Mouse (Mus musculus) hindbrain, embryonic 14.5 days (tissue): ENCODE results near the gene Apbb2. TPM values are rescaled to one million over a fixed set of nuclear protein-coding genes. Genes with fewer than 3 reads are reported as not detected.
A peak's percentile ranks its signal among the peaks of the same experiment; 100 is the strongest.

ENCODE experiments used
- ATAC-seq: fragments of 200-750 bp; cut with Nextera tagmentation; 2 replicates; pipeline ENCODE4 v1.8.0; 2017; ENCODE audit warnings: moderate number of reproducible peaks, mild to moderate bottlenecking, moderate TSS enrichment, moderate library complexity; ENCODE audit not compliant: low FRiP score
- DNase-seq: peaks from one replicate; pipeline ENCODE4 v3.0.0-alpha.2; 2015; ENCODE audit warnings: low spot score
- H3K27ac ChIP-seq: fragments of 300-500 bp; sonication (generic); 2 replicates; pipeline ENCODE4 v1.5.1; 2014; ENCODE audit warnings: mild to moderate bottlenecking, moderate library complexity
- H3K27me3 ChIP-seq: fragments of 300-500 bp; sonication (generic); 2 replicates; pipeline ENCODE4 v1.6.1; 2014; ENCODE audit warnings: mild to moderate bottlenecking, low read length, mixed read lengths; ENCODE audit not compliant: control insufficient read depth, insufficient read depth
- H3K36me3 ChIP-seq: fragments of 300-500 bp; sonication (generic); replicated peaks from 2 replicates; pipeline ENCODE4 v1.6.1; 2014; ENCODE audit not compliant: control insufficient read depth, insufficient read depth
- H3K4me1 ChIP-seq: fragments of 300-500 bp; sonication (generic); replicated peaks from 2 replicates; pipeline ENCODE4 v1.6.1; 2014; ENCODE audit warnings: antibody characterized with exemption, low read length, mixed read lengths; ENCODE audit not compliant: control insufficient read depth, insufficient read depth
- H3K4me2 ChIP-seq: fragments of 300-500 bp; sonication (generic); replicated peaks from 2 replicates; pipeline ENCODE4 v1.6.1; 2014; ENCODE audit warnings: mild to moderate bottlenecking, moderate library complexity
- H3K4me3 ChIP-seq: fragments of 300-500 bp; sonication (generic); replicated peaks from 2 replicates; pipeline ENCODE4 v1.5.1; 2014; ENCODE audit warnings: mild to moderate bottlenecking, low read length
- H3K9ac ChIP-seq: fragments of 300-500 bp; sonication (generic); 2 replicates; pipeline ENCODE4 v1.6.1; 2014
- H3K9me3 ChIP-seq: fragments of 300-500 bp; sonication (generic); 2 replicates; pipeline ENCODE4 v1.6.1; 2016; ENCODE audit warnings: low read length; ENCODE audit not compliant: control insufficient read depth
- WGBS: fragments of 180-500 bp; shearing (Covaris S2); extraction: QIAGEN DNeasy Blood & Tissue Kit; methylation state at CpG from one replicate; pipeline ENCODE4 v1.1.7; 2014; 5-methylcytosine and 5-hydroxymethylcytosine counted together
- polyA plus RNA-seq: library from polyadenylated mRNA; unstranded; fragments of >200 nt; fragmentation: Nextera tagmentation; extraction: Ambion mirVana; gene quantifications from 2 replicates; pipeline ENCODE4 v1.2.1, GENCODE M21; 2014

Apbb2 gene
- polyA plus RNA-seq, 1 experiment from 2014 or later: 113 TPM

- WGBS: 93% methylated on average over 7 of the region's 7 CpGs
- 0 out of 2 replicates have a peak, but pooled peaks cover 5% of the 10 kb centered on the region for H3K36me3 ChIP-seq
Observed at GRCm38 (mm10) chr5:66445497-66445896, 173.1 kb downstream of the Apbb2 start.

GRCm38 (mm10) chr5:66442260-66442659, 176.3 kb downstream of the Apbb2 start:
- Histone ChIP-seq H3K4me1 (peaks cover 10% of the 10 kb centered on the region; the same call in 1 of the 2 replicates), H3K27ac (no peak overlapping the region), H3K4me2 (no peak overlapping the region), H3K9ac (no peak overlapping the region), H3K36me3 (no peaks in the 10 kb centered on the region), H3K9me3 (no peaks in the 10 kb centered on the region), H3K4me3 (no peak overlapping the region), H3K27me3 (no peaks in the 10 kb centered on the region)
- DNase-seq (no peak), ATAC-seq (no peak)
- 70% methylated on average over 7 of the region's 7 CpGs for WGBS

More at GRCm38 (mm10) chr5:66445497-66445896, 173.1 kb downstream of the Apbb2 start:
- no peak overlapping the region for H3K27ac ChIP-seq
- H3K4me1 ChIP-seq: peaks cover 10% of the 10 kb centered on the region; the same call in 1 of the 2 replicates
- DNase-seq: no peak
- H3K4me3 ChIP-seq: no peak overlapping the region
- H3K4me2 ChIP-seq: no peak overlapping the region
- H3K9ac ChIP-seq: no peak overlapping the region
- H3K27me3 ChIP-seq: no peaks in the 10 kb centered on the region
- no peak for ATAC-seq
- H3K9me3 ChIP-seq: no peaks in the 10 kb centered on the region

GRCm38 (mm10) chr5:66436791-66437246, 181.8 kb downstream of the Apbb2 start:
- Histone ChIP-seq H3K27ac (no peak overlapping the region), H3K4me1 (no peaks in the 10 kb centered on the region), H3K4me3 (no peak overlapping the region), H3K4me2 (no peak overlapping the region), H3K9ac (no peak overlapping the region), H3K9me3 (no peaks in the 10 kb centered on the region), H3K36me3 (no peaks in the 10 kb centered on the region), H3K27me3 (no peaks in the 10 kb centered on the region)
- WGBS: 88% methylated on average over 2 of the region's 2 CpGs
- DNase-seq (no peak), ATAC-seq (peak; percentile 17; the same call in 1 of the 2 replicates)

- WGBS: 93% methylated on average over 4 of the region's 4 CpGs
- H3K9ac ChIP-seq: no peak overlapping the region
- no peak overlapping the region for H3K4me3 ChIP-seq
- no peak overlapping the region for H3K27ac ChIP-seq
- no peaks in the 10 kb centered on the region for H3K27me3 ChIP-seq
- no peaks in the 10 kb centered on the region for H3K36me3 ChIP-seq
- ATAC-seq (no peak), DNase-seq (no peak)
- H3K4me1 ChIP-seq: no peaks in the 10 kb centered on the region
- H3K4me2 ChIP-seq: no peak overlapping the region
- H3K9me3 ChIP-seq: no peaks in the 10 kb centered on the region
Observed at GRCm38 (mm10) chr5:66435158-66435557, 183.4 kb downstream of the Apbb2 start.

GRCm38 (mm10) chr5:66429076-66429475, 189.5 kb downstream of the Apbb2 start:
- Histone ChIP-seq H3K27ac (no peak overlapping the region), H3K4me3 (no peak overlapping the region), H3K27me3 (no peaks in the 10 kb centered on the region), H3K4me1 (peaks cover 5% of the 10 kb centered on the region; the same call in 1 of the 2 replicates), H3K36me3 (no peaks in the 10 kb centered on the region), H3K9ac (no peak overlapping the region), H3K9me3 (no peaks in the 10 kb centered on the region), H3K4me2 (no peak overlapping the region)
- no peak for DNase-seq
- ATAC-seq: no peak
- WGBS: 91% methylated on average over 2 of the region's 2 CpGs

GRCm38 (mm10) chr5:66428071-66428470, 190.5 kb downstream of the Apbb2 start:
- Histone ChIP-seq H3K9ac (no peak overlapping the region), H3K4me2 (no peak overlapping the region), H3K36me3 (no peaks in the 10 kb centered on the region), H3K4me3 (no peak overlapping the region), H3K4me1 (peaks cover 5% of the 10 kb centered on the region; the same call in 1 of the 2 replicates), H3K27ac (no peak overlapping the region; the same call in 1 of the 2 replicates), H3K27me3 (no peaks in the 10 kb centered on the region), H3K9me3 (no peaks in the 10 kb centered on the region)
- DNase-seq (no peak), ATAC-seq (0 out of 2 replicates have a peak, but pooled peaks have one; percentile 32)

GRCm38 (mm10) chr5:66423909-66424308, 194.7 kb downstream of the Apbb2 start:
- H3K27me3 ChIP-seq: no peaks in the 10 kb centered on the region
- no peak overlapping the region for H3K9ac ChIP-seq
- peak; percentile 61 for DNase-seq
- ATAC-seq: no peak
- 76% methylated on average over 4 of the region's 4 CpGs for WGBS
- peaks cover 5% of the 10 kb centered on the region; the same call in 1 of the 2 replicates for H3K4me1 ChIP-seq
- no peak overlapping the region for H3K4me2 ChIP-seq
- H3K4me3 ChIP-seq: no peak overlapping the region
- H3K27ac ChIP-seq: no peak overlapping the region
- no peaks in the 10 kb centered on the region for H3K9me3 ChIP-seq
- H3K36me3 ChIP-seq: no peaks in the 10 kb centered on the region

- Histone ChIP-seq H3K27ac (no peak overlapping the region), H3K36me3 (no peaks in the 10 kb centered on the region), H3K9ac (no peak overlapping the region), H3K27me3 (no peaks in the 10 kb centered on the region), H3K4me2 (no peak overlapping the region), H3K9me3 (no peaks in the 10 kb centered on the region), H3K4me3 (no peak overlapping the region), H3K4me1 (peaks cover 5% of the 10 kb centered on the region; the same call in 1 of the 2 replicates)
- DNase-seq (no peak), ATAC-seq (no peak)
- WGBS: 89% methylated on average over 4 of the region's 4 CpGs
Observed at GRCm38 (mm10) chr5:66423466-66423865, 195.1 kb downstream of the Apbb2 start.

- ATAC-seq (no peak), DNase-seq (no peak)
- H3K9me3 ChIP-seq: no peaks in the 10 kb centered on the region
- H3K4me3 ChIP-seq: no peak overlapping the region
- H3K27me3 ChIP-seq: no peaks in the 10 kb centered on the region
- H3K9ac ChIP-seq: no peak overlapping the region
- H3K27ac ChIP-seq: no peak overlapping the region
- WGBS: 89% methylated on average over 4 of the region's 4 CpGs
- H3K4me2 ChIP-seq: no peak overlapping the region
- H3K36me3 ChIP-seq: no peaks in the 10 kb centered on the region
- peaks cover 10% of the 10 kb centered on the region for H3K4me1 ChIP-seq
Observed at GRCm38 (mm10) chr5:66421954-66422353, 196.6 kb downstream of the Apbb2 start.

GRCm38 (mm10) chr5:66421230-66421629, 197.4 kb downstream of the Apbb2 start:
- H3K27me3 ChIP-seq: no peaks in the 10 kb centered on the region
- 83% methylated on average over 15 of the region's 15 CpGs for WGBS
- H3K4me3 ChIP-seq: no peak overlapping the region
- no peak overlapping the region for H3K4me2 ChIP-seq
- H3K9ac ChIP-seq: no peak overlapping the region
- DNase-seq (no peak), ATAC-seq (no peak)
- H3K4me1 ChIP-seq: peaks cover 14% of the 10 kb centered on the region
- no peaks in the 10 kb centered on the region for H3K36me3 ChIP-seq
- H3K9me3 ChIP-seq: no peaks in the 10 kb centered on the region
- no peak overlapping the region for H3K27ac ChIP-seq
